Mouse (Mus musculus): ENCODE measurements at regions not wholly inside any gene's neighbourhood (a gene's known extent, or its start where the extent isn't known, plus 50 kb on each side); places are given as distances from the start of the nearest gene placed in this dataset.

DNA sequence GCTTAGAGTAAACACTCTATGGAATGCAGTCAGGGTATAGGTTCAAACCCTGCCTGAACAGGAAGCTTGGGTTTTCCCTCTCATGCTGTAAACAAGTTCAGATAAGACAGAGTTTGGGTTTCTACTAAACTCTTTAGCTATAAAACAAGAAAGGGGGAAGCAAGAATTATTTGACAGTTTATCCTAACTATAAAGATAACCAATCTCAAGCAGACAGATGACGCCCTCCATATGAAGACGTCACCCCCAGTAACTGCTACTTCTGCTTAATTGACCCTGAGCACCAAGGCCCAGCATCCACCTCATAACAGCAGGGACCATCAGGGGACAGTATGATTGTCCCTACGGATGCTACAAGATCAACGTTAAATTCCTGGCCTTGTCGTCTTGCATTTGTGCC, 588.4 kb downstream of the Efna5 start:
- Histone ChIP-seq H3K4me1 (ENCODE audit: control insufficient read depth, insufficient read depth, low read length) (no peaks in the 10 kb centered on the region), H3K27ac (ENCODE audit: insufficient read depth, low read length) (no peak overlapping the region), H3K36me3 (ENCODE audit: control insufficient read depth, insufficient read depth, low read length, poor library complexity, severe bottlenecking) (no peaks in the 10 kb centered on the region), H3K9ac (ENCODE audit: low read depth, poor library complexity, severe bottlenecking) (no peak overlapping the region), H3K27me3 (ENCODE audit: control insufficient read depth, insufficient read depth, low read length, poor library complexity, severe bottlenecking) (no peaks in the 10 kb centered on the region), H3K4me3 (ENCODE audit: low read depth, low read length) (no peak overlapping the region), H3K9me3 (replicated peaks; ENCODE audit: control insufficient read depth, insufficient read depth, low read length, poor library complexity, severe bottlenecking) (no peaks in the 10 kb centered on the region)
- no peak for TF ChIP-seq POLR2A (IDR thresholded peaks at IDR 0.05; ENCODE audit: insufficient read depth, low read length)

DNA sequence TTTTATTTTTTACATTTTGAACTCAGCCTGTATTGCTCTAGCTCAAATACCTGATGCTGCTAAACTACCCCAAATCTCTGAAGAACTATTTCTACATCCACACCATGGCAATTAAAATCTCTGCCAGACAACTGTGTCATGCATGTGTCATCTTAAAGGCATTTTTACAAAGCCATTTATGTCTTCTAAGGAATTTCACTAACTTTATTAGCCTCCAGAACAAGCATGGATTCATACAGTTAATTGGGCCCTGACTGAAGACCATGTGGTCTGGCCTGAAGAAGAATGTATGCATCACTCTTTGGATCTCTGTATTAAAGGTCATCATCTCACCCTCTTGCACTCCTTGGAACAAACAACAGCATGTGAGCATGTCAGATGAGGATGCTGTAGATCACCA, 593.5 kb downstream of the Efna5 start:
- Histone ChIP-seq H3K27me3 (ENCODE audit: control insufficient read depth, insufficient read depth, low read length, poor library complexity, severe bottlenecking) (no peaks in the 10 kb centered on the region), H3K36me3 (ENCODE audit: control insufficient read depth, insufficient read depth, low read length, poor library complexity, severe bottlenecking) (no peaks in the 10 kb centered on the region), H3K4me1 (ENCODE audit: control insufficient read depth, insufficient read depth, low read length) (no peaks in the 10 kb centered on the region), H3K9ac (ENCODE audit: low read depth, poor library complexity, severe bottlenecking) (no peak overlapping the region), H3K4me3 (ENCODE audit: low read depth, low read length) (no peak overlapping the region), H3K27ac (ENCODE audit: insufficient read depth, low read length) (no peak overlapping the region), H3K9me3 (replicated peaks; ENCODE audit: control insufficient read depth, insufficient read depth, low read length, poor library complexity, severe bottlenecking) (no peaks in the 10 kb centered on the region)
- TF ChIP-seq POLR2A (IDR thresholded peaks at IDR 0.05; ENCODE audit: insufficient read depth, low read length) (no peak), EP300 (IDR thresholded peaks at IDR 0.05; ENCODE audit: insufficient read depth, low read depth, low read length) (no peak), CTCF (IDR thresholded peaks at IDR 0.05; ENCODE audit: low read depth, low read length) (no peak)

- no peak overlapping the region for H3K4me3 ChIP-seq (ENCODE audit: low read depth, low read length)
- H3K4me1 ChIP-seq (ENCODE audit: control insufficient read depth, insufficient read depth, low read length) = no peaks in the 10 kb centered on the region
- H3K9me3 ChIP-seq (replicated peaks; ENCODE audit: control insufficient read depth, insufficient read depth, low read length, poor library complexity, severe bottlenecking) = no peaks in the 10 kb centered on the region
- no peaks in the 10 kb centered on the region for H3K36me3 ChIP-seq (ENCODE audit: control insufficient read depth, insufficient read depth, low read length, poor library complexity, severe bottlenecking)
- H3K9ac ChIP-seq (ENCODE audit: low read depth, poor library complexity, severe bottlenecking) = no peak overlapping the region
- TF ChIP-seq POLR2A (IDR thresholded peaks at IDR 0.05; ENCODE audit: insufficient read depth, low read length) = no peak
- no peak for TF ChIP-seq EP300 (IDR thresholded peaks at IDR 0.05; ENCODE audit: insufficient read depth, low read depth, low read length)
- TF ChIP-seq CTCF (IDR thresholded peaks at IDR 0.05; ENCODE audit: low read depth, low read length) = no peak
- no peaks in the 10 kb centered on the region for H3K27me3 ChIP-seq (ENCODE audit: control insufficient read depth, insufficient read depth, low read length, poor library complexity, severe bottlenecking)
- H3K27ac ChIP-seq (ENCODE audit: insufficient read depth, low read length) = no peak overlapping the region
These were observed 594.0 kb downstream of the Efna5 start for GRCm38 (mm10) chr17:62287127-62287526.

- TF ChIP-seq POLR2A (IDR thresholded peaks at IDR 0.05; ENCODE audit: insufficient read depth, low read length) (no peak), CTCF (IDR thresholded peaks at IDR 0.05; ENCODE audit: low read depth, low read length) (no peak), EP300 (IDR thresholded peaks at IDR 0.05; ENCODE audit: insufficient read depth, low read depth, low read length) (no peak)
- H3K9ac ChIP-seq (ENCODE audit: low read depth, poor library complexity, severe bottlenecking) = no peak overlapping the region
- H3K9me3 ChIP-seq (replicated peaks; ENCODE audit: control insufficient read depth, insufficient read depth, low read length, poor library complexity, severe bottlenecking) = no peaks in the 10 kb centered on the region
- H3K4me1 ChIP-seq (ENCODE audit: control insufficient read depth, insufficient read depth, low read length) = no peaks in the 10 kb centered on the region
- no peaks in the 10 kb centered on the region for H3K27me3 ChIP-seq (ENCODE audit: control insufficient read depth, insufficient read depth, low read length, poor library complexity, severe bottlenecking)
- H3K27ac ChIP-seq (ENCODE audit: insufficient read depth, low read length) = no peak overlapping the region
- H3K36me3 ChIP-seq (ENCODE audit: control insufficient read depth, insufficient read depth, low read length, poor library complexity, severe bottlenecking) = no peaks in the 10 kb centered on the region
- no peak overlapping the region for H3K4me3 ChIP-seq (ENCODE audit: low read depth, low read length)
These were observed 594.7 kb downstream of the Efna5 start for GRCm38 (mm10) chr17:62286086-62287080.

- no peak overlapping the region for H3K4me3 ChIP-seq (ENCODE audit: low read depth, low read length)
- no peak overlapping the region for H3K27ac ChIP-seq (ENCODE audit: insufficient read depth, low read length)
- no peaks in the 10 kb centered on the region for H3K27me3 ChIP-seq (ENCODE audit: control insufficient read depth, insufficient read depth, low read length, poor library complexity, severe bottlenecking)
- H3K4me1 ChIP-seq (ENCODE audit: control insufficient read depth, insufficient read depth, low read length) = no peaks in the 10 kb centered on the region
- no peaks in the 10 kb centered on the region for H3K36me3 ChIP-seq (ENCODE audit: control insufficient read depth, insufficient read depth, low read length, poor library complexity, severe bottlenecking)
- H3K9ac ChIP-seq (ENCODE audit: low read depth, poor library complexity, severe bottlenecking) = no peak overlapping the region
- H3K9me3 ChIP-seq (replicated peaks; ENCODE audit: control insufficient read depth, insufficient read depth, low read length, poor library complexity, severe bottlenecking) = no peaks in the 10 kb centered on the region
- TF ChIP-seq CTCF (IDR thresholded peaks at IDR 0.05; ENCODE audit: low read depth, low read length) (no peak), EP300 (IDR thresholded peaks at IDR 0.05; ENCODE audit: insufficient read depth, low read depth, low read length) (no peak), POLR2A (IDR thresholded peaks at IDR 0.05; ENCODE audit: insufficient read depth, low read length) (no peak)
These were observed 600.9 kb downstream of the Efna5 start for GRCm38 (mm10) chr17:62280201-62280600.

GRCm38 (mm10) chr17:62271399-62271798, 609.7 kb downstream of the Efna5 start:
- no peaks in the 10 kb centered on the region for H3K9me3 ChIP-seq (replicated peaks; ENCODE audit: control insufficient read depth, insufficient read depth, low read length, poor library complexity, severe bottlenecking)
- no peak overlapping the region for H3K27ac ChIP-seq (ENCODE audit: insufficient read depth, low read length)
- no peaks in the 10 kb centered on the region for H3K36me3 ChIP-seq (ENCODE audit: control insufficient read depth, insufficient read depth, low read length, poor library complexity, severe bottlenecking)
- H3K4me3 ChIP-seq (ENCODE audit: low read depth, low read length) = no peak overlapping the region
- no peak overlapping the region for H3K9ac ChIP-seq (ENCODE audit: low read depth, poor library complexity, severe bottlenecking)
- no peaks in the 10 kb centered on the region for H3K27me3 ChIP-seq (ENCODE audit: control insufficient read depth, insufficient read depth, low read length, poor library complexity, severe bottlenecking)
- H3K4me1 ChIP-seq (ENCODE audit: control insufficient read depth, insufficient read depth, low read length) = no peaks in the 10 kb centered on the region
- no peak for TF ChIP-seq EP300 (IDR thresholded peaks at IDR 0.05; ENCODE audit: insufficient read depth, low read depth, low read length)
- TF ChIP-seq CTCF (IDR thresholded peaks at IDR 0.05; ENCODE audit: low read depth, low read length) = no peak
- no peak for TF ChIP-seq POLR2A (IDR thresholded peaks at IDR 0.05; ENCODE audit: insufficient read depth, low read length)
